Mouse (Mus musculus): ENCODE measurements around the gene Fam193b.
"Not testable (repeated sequence)": the region's sequence is repeated elsewhere in the genome, so short reads cannot be mapped to it uniquely, and the experiment has no call there.

The Fam193b gene

DNA sequence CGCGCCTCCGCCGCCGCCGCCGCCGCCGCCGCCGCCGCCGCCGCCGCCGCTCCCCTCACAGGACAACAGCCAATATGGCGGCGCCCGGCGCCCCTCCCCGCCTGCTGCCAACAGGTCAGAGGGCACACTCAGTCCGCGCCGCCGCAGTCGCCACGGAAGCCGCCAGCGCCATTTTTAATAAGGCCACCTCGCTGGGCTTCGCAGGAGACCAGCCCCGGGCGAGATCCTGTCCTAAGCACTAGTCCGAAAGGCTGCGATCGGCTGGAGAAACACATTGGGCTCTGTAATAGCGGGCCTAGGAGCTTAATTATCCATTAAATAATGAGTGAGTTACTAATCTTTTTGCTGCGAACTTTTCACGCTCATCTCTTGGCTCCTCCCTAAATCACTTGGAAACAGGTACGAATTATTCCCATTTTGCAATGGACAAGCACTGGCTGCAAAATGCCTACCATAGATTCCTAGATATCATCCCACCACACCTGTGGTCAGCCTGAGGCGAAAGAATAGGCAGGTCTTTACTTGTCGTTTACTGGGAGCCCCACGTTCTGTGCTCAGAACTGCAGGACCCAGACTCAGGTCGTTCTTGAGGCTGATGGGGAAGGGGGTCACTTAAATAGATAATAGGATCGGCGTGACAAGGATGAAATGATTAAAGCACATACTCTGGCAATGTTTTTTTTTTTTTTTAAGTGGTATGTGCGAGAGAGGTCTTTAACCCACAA lies at the start of gene Fam193b:
TSS of gene Fam193b (minus strand) at position 94 of the 725 bp plus-strand sequence.
- in situ Hi-C loops (cut with MseI, MboI) = no loop called here

DNA sequence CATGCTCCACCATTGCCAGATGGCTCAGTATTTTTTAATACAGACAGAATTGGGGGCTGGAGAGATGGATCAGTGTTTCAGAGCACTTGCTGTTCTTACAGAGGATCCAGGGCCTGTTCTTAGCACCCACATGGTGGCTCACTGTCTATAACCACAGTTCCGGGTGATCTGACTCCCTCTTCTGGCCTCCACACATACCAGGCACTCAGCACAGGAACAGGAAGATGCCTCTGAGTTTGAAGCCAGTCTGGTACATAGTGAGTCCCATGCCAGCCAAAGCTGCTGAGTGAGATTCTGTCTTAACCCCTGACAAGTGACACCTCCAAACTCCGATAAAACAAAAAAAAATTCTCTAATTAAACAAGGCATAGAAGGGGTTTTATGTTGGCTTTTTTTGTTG lies 49.4 kb upstream of the Fam193b start:
- in situ Hi-C loops (cut with MseI, MboI) = no loop called here

DNA sequence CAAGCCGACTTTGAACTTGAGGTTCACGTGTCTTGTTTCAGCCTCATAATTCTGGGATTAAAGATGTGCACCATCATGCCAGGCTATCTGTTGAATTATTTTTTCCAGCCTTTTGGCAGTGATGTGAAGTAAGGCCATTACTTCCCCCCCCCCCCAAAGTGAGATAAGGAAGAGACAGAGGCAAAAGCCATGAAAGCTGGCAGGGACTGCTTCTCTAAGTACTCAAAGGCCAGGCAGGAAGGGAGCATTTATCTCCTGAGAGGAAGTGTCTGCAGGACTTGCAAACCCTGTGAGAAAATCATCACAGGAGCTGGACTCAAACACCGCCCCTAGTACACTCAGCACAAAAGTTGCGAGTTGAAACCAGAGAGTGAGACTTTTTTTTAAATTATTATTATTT lies 48.4 kb upstream of the Fam193b start:
- in situ Hi-C loops (cut with MseI, MboI) = no loop called here

DNA sequence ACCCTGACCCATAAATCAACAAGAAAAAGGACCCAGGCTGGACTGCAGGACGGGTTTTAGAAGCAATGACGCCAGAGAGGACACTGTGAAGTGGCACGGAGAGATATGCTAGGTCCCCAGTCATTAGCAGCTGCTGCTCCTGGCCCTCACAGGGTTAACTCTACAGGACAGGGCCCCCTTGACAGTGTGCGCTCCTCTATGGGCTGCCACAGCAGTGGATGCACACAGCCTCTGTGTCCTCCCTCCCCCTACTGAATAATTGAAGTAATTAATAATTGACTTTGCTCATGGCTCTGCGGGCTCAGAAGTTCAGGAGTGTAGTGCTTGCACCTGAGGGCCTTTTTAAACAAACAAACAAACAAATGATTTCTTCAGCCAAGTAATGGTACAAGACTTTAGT lies 42.6 kb upstream of the Fam193b start:
- in situ Hi-C loops (cut with MseI, MboI) = no loop called here

DNA sequence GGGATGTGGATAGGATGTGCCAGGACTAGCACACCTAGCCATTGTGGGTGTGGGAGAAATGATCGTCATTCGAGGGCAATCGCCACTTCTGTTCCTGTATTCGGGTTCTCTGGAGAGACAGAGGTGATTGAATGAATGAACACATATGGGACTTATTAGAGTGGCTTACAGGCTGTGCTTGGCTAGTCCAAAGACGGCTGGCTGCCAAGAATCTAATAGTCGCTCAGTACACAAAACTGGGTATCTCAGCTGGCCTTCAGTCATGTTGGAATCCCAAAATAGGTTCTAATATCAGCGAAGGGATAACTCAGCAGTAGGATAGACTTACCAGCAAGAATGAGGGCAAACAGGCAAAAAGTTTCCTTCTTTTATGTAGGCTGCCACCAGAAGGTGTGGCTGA lies 41.1 kb upstream of the Fam193b start:
- in situ Hi-C loops (cut with MseI, MboI) = no loop called here

DNA sequence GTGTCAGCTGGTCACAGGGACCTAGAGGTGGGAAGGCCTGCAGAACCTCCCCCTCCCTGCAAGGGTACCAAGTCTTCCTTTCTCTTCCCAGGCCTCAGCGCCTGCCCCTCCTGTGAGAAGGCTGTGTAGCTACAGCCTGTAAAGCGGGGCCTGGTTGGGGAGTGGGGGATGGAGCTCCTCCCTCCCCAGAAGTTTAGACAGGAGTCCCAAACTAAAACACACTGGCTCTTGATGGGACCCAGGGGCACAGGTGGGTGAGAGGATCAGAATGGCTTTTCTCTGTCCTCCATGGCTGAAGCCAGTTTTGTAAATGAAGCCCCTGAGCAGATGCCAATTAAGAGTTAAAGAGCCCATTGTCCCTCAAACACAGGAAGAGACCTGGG lies 36.7 kb upstream of the Fam193b start:
- in situ Hi-C loops (cut with MseI, MboI) = no loop called here

DNA sequence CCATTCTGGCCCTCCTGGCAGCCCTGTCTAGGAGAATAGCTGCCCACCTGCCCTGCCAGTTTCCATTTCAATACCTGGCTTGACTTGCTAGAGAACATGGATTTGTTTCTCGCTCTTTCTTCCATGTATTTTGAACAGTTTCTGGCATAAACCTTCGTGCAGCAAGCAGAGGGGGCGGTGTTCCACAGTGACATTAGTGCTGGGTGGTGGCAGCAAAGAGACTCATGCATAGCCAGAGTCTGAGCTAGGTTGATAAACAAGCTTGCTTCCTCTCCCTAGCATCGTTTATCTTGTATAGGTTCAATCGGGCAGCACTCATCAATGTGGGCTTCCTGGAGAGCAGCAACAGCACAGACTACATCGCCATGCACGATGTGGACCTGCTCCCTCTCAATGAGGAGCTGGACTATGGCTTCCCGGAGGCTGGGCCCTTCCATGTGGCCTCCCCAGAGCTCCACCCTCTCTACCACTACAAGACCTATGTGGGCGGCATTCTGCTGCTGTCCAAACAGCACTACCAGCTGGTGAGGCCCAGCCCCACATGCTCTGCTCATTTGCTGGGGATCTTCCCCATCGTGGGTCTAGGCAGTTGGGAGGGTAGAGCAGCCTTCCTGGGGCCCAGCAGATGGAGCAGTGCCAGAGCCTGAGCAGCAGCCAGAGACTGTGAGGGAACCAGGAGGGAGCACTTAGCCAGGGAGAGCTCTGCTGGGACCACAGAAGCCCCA lies 36.1 kb upstream of the Fam193b start:
- in situ Hi-C loops (cut with MseI, MboI) = no loop called here

DNA sequence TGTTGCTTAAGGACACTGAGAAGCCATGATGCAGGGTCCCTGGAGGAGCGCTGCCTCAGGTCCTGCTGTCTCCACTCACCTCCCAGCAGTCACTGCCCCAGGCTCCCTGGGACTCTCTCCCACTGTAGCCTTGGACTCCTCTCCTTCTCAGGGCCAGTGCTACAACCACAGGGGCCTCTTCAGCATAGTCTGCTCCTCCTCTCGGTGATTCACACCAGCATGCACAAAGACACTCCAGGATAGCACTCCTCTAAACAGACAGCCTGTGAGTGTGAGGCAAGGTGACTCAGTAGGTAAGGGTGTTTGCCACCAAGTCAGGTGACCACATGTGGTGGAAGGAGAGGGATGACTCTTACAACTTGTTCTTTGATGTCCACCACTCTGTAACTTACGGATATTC lies 33.7 kb upstream of the Fam193b start:
- in situ Hi-C loops (cut with MseI, MboI) = loop anchor here in 1 of 2 experiments (5.0 kb wide), 1 partner anchor 33 kb away; the partner anchor contains the start of gene Ddx46

DNA sequence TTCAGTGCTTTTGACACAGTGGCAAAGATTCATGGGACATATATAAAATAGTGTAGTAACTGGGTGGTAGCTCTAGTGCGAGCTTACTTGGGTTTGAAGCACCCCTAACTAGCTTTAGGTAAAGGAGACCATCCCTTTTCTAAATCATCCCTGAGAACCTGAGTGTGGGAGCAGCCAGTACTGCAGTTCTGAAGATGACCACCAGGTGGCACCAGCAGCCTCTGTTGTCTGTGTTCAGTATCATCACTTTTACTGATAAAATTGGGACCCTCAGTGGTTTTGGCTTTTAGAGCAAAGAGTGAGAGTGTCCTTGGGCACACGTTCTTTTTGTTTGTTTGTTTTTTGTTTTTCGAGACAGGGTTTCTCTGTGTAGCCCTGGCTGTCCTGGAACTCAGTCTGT lies 30.7 kb upstream of the Fam193b start:
- in situ Hi-C loops (cut with MseI, MboI) = loop anchor here in 1 of 2 experiments (5.0 kb wide), 1 partner anchor 36 kb away; the partner anchor contains the start of gene Ddx46

DNA sequence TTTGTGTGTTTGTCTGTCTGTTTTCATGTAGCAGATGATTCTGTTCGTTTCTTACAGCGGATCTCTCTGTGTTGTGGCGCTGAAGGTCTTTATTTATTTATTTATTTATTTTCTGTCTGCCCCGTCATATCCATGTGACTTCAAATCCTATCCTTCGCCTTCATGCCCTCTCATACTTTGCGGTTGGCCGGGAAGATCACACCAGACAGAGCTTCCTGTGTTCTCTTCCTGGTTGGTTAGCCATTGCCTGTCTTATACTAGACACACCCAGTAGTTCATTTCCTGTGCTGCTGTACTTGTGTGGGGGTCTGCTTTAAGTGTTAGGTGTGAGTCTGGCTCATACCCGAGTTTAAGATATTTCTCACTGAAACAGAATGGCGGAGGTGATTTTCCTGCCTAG lies 29.7 kb upstream of the Fam193b start:
- in situ Hi-C loops (cut with MseI, MboI) = loop anchor here in 1 of 2 experiments (5.0 kb wide), 1 partner anchor 37 kb away; the partner anchor contains the start of gene Ddx46

DNA sequence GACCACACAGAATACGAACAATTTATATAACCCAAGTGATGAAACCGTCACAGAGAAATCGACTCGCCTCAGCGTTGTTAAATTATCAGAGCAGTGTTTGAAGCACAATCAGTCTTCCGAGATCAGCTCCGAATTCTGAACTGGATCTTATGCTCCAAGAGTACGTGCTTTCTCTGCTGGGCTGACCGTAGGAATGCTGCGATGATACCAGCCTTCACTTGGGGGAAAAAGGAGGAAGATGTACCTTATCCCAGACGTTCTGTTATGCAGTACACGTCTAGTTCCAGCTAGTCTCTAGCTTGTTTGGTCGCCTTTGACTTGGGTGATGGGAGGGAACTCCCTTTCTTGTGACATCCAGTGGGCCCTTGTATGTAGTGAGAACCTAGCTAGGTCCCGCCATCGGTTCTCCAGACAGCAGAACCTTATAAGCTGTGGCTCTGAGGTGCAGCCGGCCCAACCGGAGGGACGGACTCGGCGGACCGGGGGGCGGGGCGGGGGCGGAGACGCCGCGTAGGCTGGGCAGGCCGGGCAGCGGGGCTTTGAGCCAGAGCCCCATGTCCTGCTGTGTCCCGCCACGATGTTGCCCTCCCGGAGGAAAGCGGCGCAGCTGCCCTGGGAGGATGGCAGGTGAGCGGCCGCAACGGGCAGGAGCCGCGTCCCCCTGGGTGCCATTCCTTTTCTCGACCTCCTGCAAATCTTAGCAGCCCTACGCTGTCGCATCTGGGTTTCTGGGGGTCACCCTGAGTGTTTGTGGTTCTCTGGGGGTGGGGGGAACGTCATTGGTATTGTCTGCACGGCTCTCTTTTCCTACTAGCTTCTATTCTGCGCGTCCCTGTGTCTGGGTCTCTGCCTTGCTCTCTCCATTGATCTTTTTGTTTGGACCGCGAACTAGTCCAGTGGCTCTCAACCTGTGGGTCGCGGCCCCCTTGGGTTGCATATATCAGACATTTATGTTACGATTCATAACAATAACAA lies 28.9 kb upstream of the Fam193b start, which contains the start of gene B4galt7:
TSS of gene B4galt7 (plus strand) at position 331 of the 975 bp plus-strand sequence.
- in situ Hi-C loops (cut with MseI, MboI) = loop anchor here in 1 of 2 experiments (5.0 kb wide), 1 partner anchor 37 kb away; the partner anchor contains the start of gene Ddx46

DNA sequence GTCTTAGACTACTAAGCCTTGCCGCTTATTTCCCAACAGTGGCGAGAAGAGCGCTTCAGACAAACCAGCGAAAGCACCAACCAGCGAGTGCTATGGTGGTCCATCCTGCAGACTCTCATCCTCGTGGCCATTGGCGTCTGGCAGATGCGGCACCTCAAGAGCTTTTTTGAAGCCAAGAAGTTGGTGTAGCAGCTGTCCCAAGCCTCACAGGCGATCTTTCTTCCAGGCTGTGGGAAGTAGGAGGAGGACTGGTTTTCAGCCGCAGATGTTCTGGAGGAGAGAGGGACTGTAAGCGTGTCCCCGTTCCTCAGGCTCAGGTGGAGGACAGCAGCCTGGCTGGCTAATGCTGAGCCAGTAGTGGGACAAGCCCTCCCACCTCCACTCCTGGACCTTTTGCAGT lies 25.9 kb upstream of the Fam193b start:
- in situ Hi-C loops (cut with MseI, MboI) = no loop called here

DNA sequence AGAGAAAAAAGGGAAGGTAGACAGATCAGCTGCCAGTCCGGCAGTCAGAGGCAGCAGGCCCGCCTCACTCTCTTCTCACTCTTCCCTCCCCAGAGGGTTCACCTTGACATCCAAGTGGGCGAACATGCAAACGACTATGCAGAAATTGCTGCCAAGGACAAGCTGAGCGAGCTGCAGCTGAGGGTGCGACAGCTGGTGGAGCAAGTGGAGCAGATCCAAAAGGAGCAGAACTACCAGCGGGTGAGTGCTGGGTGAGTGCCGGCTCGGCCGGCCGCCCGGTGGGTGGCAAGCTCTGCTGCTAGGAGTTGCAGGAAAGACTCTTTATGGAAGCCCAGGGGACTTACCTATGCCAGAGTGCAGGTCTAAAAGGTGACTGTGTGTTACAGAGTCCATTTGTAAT lies 24.5 kb upstream of the Fam193b start:
- in situ Hi-C loops (cut with MseI, MboI) = no loop called here

DNA sequence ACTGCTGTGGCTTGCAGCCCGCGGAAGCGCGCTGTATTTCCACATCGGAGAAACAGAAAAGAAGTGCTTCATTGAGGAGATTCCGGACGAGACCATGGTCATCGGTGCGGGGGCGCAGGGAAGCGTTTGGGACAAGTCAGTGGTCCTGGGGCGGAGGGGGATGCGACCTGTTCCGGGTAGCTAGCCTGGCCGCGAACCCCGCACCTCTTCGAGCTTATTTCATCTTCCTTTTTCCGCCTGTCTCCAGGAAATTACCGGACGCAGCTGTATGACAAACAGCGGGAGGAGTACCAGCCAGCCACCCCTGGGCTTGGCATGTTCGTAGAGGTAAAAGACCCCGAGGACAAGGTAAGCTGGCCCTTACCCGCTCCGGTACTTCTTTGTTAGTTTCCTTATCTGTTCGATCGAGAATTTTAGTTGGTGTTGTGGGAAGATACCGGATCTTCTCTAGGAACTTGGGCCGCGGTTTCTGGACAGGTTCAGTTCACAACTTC lies 22.4 kb upstream of the Fam193b start:
- in situ Hi-C loops (cut with MseI, MboI) = no loop called here

DNA sequence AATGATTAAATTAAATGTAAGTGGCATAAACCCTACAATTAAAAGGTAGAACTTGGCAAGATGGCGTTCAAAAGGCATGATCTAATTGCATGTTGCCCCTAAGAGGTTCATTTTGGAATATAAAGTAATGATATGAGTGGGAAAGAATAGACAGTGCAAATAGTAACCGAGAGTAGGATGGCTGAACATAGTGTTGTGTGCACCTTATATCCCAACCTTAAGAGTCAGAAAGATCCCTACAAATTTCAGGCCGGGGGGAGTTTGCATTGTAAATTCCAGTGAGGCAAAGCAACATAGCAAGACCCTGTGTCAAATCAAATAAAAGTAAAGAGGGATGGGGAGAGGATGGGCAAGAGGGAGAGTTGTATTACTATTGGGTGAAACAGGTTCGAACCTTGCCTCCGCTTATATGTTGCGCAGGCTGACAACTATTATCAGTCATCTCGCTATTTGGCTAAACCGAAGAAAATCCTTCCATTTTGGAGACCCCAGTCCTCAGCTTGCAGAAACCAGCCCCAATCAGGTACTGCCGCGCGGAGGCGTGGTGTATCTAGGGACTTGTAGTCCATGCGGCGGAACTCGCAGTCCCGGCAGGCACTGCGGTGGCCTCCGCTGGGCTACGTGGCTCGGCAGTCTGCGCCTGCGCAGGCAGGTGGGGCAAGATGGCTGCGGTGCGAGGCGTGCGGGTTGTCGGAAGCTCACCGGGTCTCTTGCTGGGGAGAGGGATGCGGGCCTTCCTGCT lies 21.8 kb upstream of the Fam193b start:
- in situ Hi-C loops (cut with MseI, MboI) = no loop called here

DNA sequence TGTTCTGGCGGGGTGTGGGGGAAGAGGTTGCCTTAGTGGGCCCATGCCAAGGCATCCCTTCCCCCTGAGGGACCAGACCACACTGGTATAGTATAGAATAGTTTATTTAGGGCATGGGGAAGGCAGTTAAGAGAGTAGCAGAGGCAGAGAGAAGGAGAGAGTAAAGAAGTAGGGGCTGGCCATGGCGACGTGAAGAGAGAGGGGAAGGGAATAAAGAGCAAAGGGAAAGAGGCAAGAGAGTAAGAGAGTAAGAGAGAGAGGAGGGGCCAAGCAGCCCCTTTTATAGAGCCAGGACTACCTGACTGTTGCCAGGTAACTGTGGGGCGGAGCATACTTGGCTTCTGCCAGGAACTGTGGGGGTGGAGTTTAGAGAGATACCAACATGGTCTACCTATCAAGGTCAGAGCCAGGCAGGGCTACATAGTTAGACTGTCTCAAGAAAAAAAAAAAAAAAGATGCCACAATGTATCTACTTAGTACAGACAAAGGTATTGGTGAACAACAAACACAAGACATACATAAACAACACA lies 21.1 kb upstream of the Fam193b start:
- in situ Hi-C loops (cut with MseI, MboI) = no loop called here

DNA sequence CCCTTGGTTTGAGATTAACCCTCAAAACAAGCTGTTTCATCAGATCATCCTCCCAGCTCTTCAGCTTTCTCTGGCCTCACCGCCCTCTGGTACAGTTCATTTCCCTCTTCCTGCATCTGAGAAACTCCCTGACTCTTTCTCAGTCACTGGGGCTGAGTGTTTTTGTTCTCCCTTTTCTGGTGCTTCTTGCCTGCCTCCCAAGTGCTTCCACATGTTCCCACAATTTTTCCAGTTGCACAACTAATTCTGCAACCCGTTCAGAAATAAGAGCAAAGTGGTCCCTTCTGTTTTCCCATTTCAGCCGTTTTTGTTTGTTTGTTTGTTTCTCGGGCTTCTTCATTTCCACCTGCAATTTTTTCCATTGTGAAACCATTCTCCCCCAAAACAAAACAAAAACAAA lies 7.2 kb upstream of the Fam193b start:
- in situ Hi-C loops (cut with MseI, MboI) = no loop called here

DNA sequence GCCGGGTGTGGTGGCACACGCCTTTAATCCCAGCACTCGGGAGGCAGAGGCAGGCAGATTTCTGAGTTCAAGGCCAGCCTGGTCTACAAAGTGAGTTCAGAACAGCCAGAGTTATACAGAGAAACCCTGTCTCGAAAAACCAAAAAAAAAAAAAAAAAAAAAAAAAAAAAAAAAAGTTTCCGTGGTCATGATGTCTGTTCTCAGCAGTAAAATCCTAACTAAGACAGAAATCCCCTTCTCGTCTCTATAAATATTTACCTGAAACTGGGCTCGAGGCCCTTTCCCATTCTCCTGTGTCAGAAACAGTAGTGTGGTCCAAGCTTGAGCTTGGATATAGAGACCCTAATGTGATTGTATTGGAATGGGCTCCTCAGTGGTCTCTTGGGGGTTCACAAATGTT lies 6.0 kb upstream of the Fam193b start:
- in situ Hi-C loops (cut with MseI, MboI) = not testable (repeated sequence)

DNA sequence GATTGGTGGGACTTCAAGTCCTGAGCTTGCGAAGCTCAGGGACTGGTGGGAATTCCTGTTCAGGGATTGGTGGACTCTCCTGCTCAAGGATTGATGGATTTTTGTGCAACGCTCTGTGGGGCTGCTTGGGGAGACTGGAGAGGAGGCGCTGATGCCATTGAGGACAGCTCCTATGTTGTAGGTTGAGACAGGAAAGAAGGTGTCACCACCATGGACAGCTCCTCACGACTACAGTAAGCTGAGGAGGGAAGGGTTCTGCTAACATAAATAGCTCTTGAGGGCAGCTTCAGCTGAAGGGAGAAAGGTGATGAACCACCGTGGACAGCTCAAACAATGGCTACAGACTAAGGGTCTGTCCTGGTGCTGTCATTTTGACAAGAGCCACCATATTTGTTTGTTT lies 5.0 kb upstream of the Fam193b start:
- in situ Hi-C loops (cut with MseI, MboI) = no loop called here

DNA sequence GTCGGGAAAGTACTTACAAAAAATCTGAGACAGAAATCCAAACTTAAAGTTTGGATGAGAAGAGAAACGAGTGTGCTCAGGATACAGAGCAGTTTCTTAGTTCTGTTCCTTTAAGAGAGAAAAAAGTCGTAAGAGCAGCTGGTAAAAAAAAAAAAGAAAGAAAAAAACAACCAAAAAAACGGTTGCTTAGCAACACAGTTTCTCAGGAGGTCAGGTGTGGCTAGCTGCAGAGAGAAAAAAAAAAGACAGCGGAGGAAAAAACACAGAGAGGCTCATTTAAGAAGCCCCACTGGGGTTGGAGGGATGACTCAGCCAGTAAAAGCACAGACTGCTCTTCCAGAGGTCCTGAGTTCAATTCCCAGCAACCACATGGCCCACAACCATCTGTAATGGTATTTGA lies 3.4 kb upstream of the Fam193b start:
- in situ Hi-C loops (cut with MseI, MboI) = no loop called here

DNA sequence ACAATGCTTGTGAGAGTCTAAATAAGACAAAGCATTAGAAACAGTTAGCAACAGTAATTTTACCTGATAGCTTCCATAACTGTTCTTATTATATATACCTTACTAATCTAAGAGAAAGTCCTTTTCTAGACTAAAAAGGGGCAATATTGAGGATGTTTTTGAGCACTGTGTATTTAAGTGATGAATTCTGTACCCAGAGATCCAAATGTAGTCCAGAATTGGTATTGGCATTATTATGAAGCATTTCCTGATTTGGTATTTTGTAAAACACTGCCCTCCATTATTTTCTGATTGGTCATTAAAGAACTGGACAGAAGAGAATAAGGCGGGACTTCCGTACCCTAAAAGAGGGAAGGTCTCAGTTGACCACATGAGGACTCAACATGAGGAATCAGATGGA lies 2.5 kb upstream of the Fam193b start, which contains the start of gene Tmed9:
TSS of gene Tmed9 (plus strand) at position 301 of the 400 bp plus-strand sequence.
- in situ Hi-C loops (cut with MseI, MboI) = no loop called here
